Mouse (Mus musculus) limb, embryonic 15.5 days (tissue): ENCODE data around the gene Plcl1. TPM values are rescaled to one million over a fixed set of nuclear protein-coding genes. Genes with fewer than 3 reads are reported as not detected.

ENCODE experiments used
- ATAC-seq: fragments of 200-750 bp; cut with Nextera tagmentation; 2 replicates; pipeline ENCODE4 v1.8.0; 2017; ENCODE audit warnings: low read depth, moderate TSS enrichment; ENCODE audit not compliant: insufficient number of reproducible peaks, low FRiP score, low TSS enrichment
- H3K27ac ChIP-seq: fragments of 300-500 bp; sonication (generic); 2 replicates; pipeline ENCODE4 v1.5.1; 2015; ENCODE audit warnings: moderate library complexity, mild to moderate bottlenecking, inconsistent platforms
- H3K27me3 ChIP-seq: fragments of 300-500 bp; sonication (generic); 2 replicates; pipeline ENCODE4 v1.6.1; 2015; ENCODE audit warnings: inconsistent platforms
- H3K36me3 ChIP-seq: fragments of 300-500 bp; sonication (generic); 2 replicates; pipeline ENCODE4 v1.6.1; 2015; ENCODE audit warnings: inconsistent platforms
- H3K4me1 ChIP-seq: fragments of 300-500 bp; sonication (generic); 2 replicates; pipeline ENCODE4 v1.6.1; 2015; ENCODE audit warnings: inconsistent platforms
- H3K4me2 ChIP-seq: fragments of 300-500 bp; sonication (generic); 2 replicates; pipeline ENCODE4 v1.6.1; 2015; ENCODE audit warnings: mild to moderate bottlenecking, inconsistent platforms
- H3K4me3 ChIP-seq: fragments of 300-500 bp; sonication (generic); 2 replicates; pipeline ENCODE4 v1.5.1; 2015; ENCODE audit warnings: mild to moderate bottlenecking, inconsistent platforms
- H3K9ac ChIP-seq: fragments of 300-500 bp; sonication (generic); 2 replicates; pipeline ENCODE4 v1.6.1; 2015; ENCODE audit warnings: inconsistent platforms
- H3K9me3 ChIP-seq: fragments of 300-500 bp; sonication (generic); 2 replicates; pipeline ENCODE4 v1.6.1; 2016; ENCODE audit warnings: inconsistent platforms
- WGBS: fragments of 180-500 bp; shearing (Covaris S2); methylation state at CpG from one replicate; pipeline ENCODE4 v1.1.7; 2015; 5-methylcytosine and 5-hydroxymethylcytosine counted together
- polyA plus RNA-seq: library from polyadenylated mRNA; unstranded; fragments of >200 nt; fragmentation: Nextera tagmentation; extraction: Ambion mirVana; gene quantifications from 2 replicates; pipeline ENCODE4 v1.2.1, GENCODE M21; 2015

Plcl1 gene
- polyA plus RNA-seq, 1 experiment from 2014 or later: 2.4 TPM

DNA sequence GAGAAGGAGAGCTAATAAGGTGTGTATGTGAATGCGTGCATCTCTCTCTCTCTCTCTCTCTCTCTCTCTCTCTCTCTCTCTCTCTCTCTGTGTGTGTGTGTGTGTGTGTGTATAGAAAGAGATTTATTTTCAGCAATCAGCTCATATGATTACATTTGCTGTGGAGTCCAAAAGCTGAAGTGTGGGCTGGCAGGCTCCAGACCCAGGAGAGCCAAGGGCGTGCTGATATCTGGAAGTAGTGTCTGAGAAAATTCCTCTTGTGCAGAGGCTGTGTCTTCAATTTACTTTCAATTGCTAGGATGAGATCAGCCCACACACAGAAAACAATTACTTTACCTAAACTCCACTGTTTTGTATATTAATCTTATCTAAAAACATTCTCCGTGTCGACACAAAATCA lies 179.7 kb downstream of the Plcl1 start:
- Histone ChIP-seq H3K4me1 (no peaks in the 10 kb centered on the region), H3K27ac (no peak overlapping the region), H3K4me3 (no peak overlapping the region), H3K9me3 (no peaks in the 10 kb centered on the region), H3K27me3 (no peaks in the 10 kb centered on the region), H3K36me3 (no peaks in the 10 kb centered on the region), H3K4me2 (no peak overlapping the region), H3K9ac (no peak overlapping the region)
- ATAC-seq: no peak
- WGBS: 87% methylated on average over 4 of the region's 4 CpGs

- Histone ChIP-seq H3K4me3 (no peak overlapping the region), H3K4me1 (no peaks in the 10 kb centered on the region), H3K4me2 (no peak overlapping the region), H3K9me3 (no peaks in the 10 kb centered on the region), H3K27ac (no peak overlapping the region), H3K27me3 (no peaks in the 10 kb centered on the region), H3K36me3 (no peaks in the 10 kb centered on the region), H3K9ac (no peak overlapping the region)
- no peak for ATAC-seq
- WGBS: 68% methylated on average over 6 of the region's 6 CpGs
These were observed 182.4 kb downstream of the Plcl1 start for GRCm38 (mm10) chr1:55588090-55588489.

DNA sequence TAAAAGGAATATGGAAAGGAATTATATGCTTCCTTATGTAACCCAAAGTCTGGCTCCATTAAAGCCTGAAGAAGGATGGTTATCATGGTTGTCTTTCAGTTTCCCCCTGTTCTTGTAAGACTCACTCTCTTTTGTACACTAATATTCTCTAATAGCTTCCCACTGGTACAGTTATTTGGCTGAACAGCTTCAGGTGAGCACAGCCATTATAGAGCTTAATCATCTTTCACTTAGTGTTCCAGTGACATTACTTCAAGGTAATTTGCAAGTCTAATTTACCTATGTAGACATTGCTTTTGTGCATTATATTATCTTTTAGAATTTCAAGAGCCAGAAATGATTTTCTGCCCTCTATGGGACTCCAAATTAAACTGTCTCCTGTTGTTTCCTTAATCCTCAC lies 184.3 kb downstream of the Plcl1 start:
- Histone ChIP-seq H3K9me3 (no peaks in the 10 kb centered on the region), H3K4me3 (no peak overlapping the region), H3K27ac (no peak overlapping the region), H3K27me3 (no peaks in the 10 kb centered on the region), H3K9ac (no peak overlapping the region), H3K4me1 (no peaks in the 10 kb centered on the region), H3K36me3 (no peaks in the 10 kb centered on the region), H3K4me2 (no peak overlapping the region)
- ATAC-seq: no peak

DNA sequence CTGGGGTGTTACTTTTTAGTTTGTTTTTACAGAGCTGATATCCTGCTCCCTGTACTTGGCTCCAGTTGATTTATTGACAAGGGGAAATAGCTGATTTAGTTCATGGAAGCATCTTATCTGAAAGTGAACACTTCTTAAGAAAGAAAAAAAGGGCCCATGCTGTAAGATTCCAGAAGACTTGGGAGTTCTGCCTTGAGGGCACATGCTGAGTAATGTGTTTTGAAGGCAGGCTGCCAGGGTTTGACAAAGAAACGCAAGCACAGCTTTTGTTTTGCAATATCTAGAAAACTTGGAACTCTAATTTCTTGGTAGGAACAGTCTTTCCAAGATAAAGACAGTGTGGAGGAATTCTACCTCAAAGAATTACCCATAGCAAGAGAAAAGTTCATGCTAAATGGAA lies 194.8 kb downstream of the Plcl1 start:
- Histone ChIP-seq H3K9ac (no peak overlapping the region), H3K4me3 (no peak overlapping the region), H3K4me2 (no peak overlapping the region), H3K4me1 (no peaks in the 10 kb centered on the region), H3K36me3 (no peaks in the 10 kb centered on the region), H3K9me3 (no peaks in the 10 kb centered on the region), H3K27me3 (no peaks in the 10 kb centered on the region), H3K27ac (no peak overlapping the region)
- WGBS: 46% methylated on average over 1 of the region's 1 CpGs
- no peak for ATAC-seq

- Histone ChIP-seq H3K9me3 (no peaks in the 10 kb centered on the region), H3K27ac (no peak overlapping the region), H3K4me1 (no peaks in the 10 kb centered on the region), H3K4me2 (no peak overlapping the region), H3K9ac (no peak overlapping the region), H3K4me3 (no peak overlapping the region), H3K36me3 (no peaks in the 10 kb centered on the region), H3K27me3 (no peaks in the 10 kb centered on the region)
- 74% methylated on average over 4 of the region's 4 CpGs for WGBS
- ATAC-seq: no peak
These were observed 198.9 kb downstream of the Plcl1 start for GRCm38 (mm10) chr1:55604593-55604992.

- 80% methylated on average over 4 of the region's 4 CpGs for WGBS
- Histone ChIP-seq H3K36me3 (no peaks in the 10 kb centered on the region), H3K4me2 (no peak overlapping the region), H3K9me3 (no peaks in the 10 kb centered on the region), H3K4me3 (no peak overlapping the region), H3K27me3 (no peaks in the 10 kb centered on the region), H3K4me1 (no peaks in the 10 kb centered on the region), H3K27ac (no peak overlapping the region), H3K9ac (no peak overlapping the region)
- ATAC-seq: no peak
These were observed 199.7 kb downstream of the Plcl1 start for GRCm38 (mm10) chr1:55605450-55605849.

- Histone ChIP-seq H3K27ac (no peak overlapping the region), H3K27me3 (no peaks in the 10 kb centered on the region), H3K4me1 (no peaks in the 10 kb centered on the region), H3K4me2 (no peak overlapping the region), H3K36me3 (no peaks in the 10 kb centered on the region), H3K4me3 (no peak overlapping the region), H3K9me3 (no peaks in the 10 kb centered on the region), H3K9ac (no peak overlapping the region)
- no peak for ATAC-seq
- WGBS: 62% methylated on average over 2 of the region's 2 CpGs
These were observed 200.2 kb downstream of the Plcl1 start for GRCm38 (mm10) chr1:55605956-55606355.

DNA sequence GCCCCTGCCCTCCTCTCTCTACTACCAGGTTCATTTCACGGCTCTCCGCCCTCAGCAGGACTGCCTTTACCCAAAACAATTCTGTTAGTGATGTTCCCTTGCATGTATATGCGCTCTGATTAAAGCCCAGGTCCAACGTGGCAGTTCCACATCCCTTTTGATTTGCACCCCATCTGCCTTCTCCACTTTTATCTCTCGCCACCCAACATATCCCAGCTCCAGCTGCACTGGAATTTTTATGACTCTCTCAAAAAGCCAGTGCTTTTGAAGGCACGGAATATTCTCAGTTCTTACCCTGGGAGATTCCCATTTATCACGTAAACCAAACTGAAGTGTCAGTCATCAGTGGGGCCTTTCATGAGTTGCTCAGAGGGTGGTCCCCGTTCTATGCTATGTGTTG lies 200.7 kb downstream of the Plcl1 start:
- no peak for ATAC-seq
- H3K4me2 ChIP-seq: no peak overlapping the region
- WGBS: 40% methylated on average over 8 of the region's 8 CpGs
- H3K4me3 ChIP-seq: no peak overlapping the region
- no peaks in the 10 kb centered on the region for H3K36me3 ChIP-seq
- no peaks in the 10 kb centered on the region for H3K9me3 ChIP-seq
- no peak overlapping the region for H3K27ac ChIP-seq
- no peaks in the 10 kb centered on the region for H3K4me1 ChIP-seq
- no peaks in the 10 kb centered on the region for H3K27me3 ChIP-seq
- no peak overlapping the region for H3K9ac ChIP-seq

GRCm38 (mm10) chr1:55612759-55613328 lies 207.1 kb downstream of the Plcl1 start:
- Histone ChIP-seq H3K27me3 (no peaks in the 10 kb centered on the region), H3K4me3 (no peak overlapping the region), H3K4me1 (no peaks in the 10 kb centered on the region), H3K9me3 (no peaks in the 10 kb centered on the region), H3K9ac (no peak overlapping the region), H3K4me2 (no peak overlapping the region), H3K36me3 (no peaks in the 10 kb centered on the region), H3K27ac (no peak overlapping the region)
- WGBS: 80% methylated on average over 6 of the region's 6 CpGs
- ATAC-seq: no peak

GRCm38 (mm10) chr1:55617857-55618256 lies 212.1 kb downstream of the Plcl1 start:
- Histone ChIP-seq H3K9ac (no peak overlapping the region), H3K4me3 (no peak overlapping the region), H3K4me2 (no peak overlapping the region), H3K9me3 (no peaks in the 10 kb centered on the region), H3K4me1 (0 out of 2 replicates have a peak, but pooled peaks cover 6% of the 10 kb centered on the region), H3K36me3 (no peaks in the 10 kb centered on the region), H3K27me3 (no peaks in the 10 kb centered on the region), H3K27ac (no peak overlapping the region)
- no peak for ATAC-seq
- 60% methylated on average over 2 of the region's 2 CpGs for WGBS

DNA sequence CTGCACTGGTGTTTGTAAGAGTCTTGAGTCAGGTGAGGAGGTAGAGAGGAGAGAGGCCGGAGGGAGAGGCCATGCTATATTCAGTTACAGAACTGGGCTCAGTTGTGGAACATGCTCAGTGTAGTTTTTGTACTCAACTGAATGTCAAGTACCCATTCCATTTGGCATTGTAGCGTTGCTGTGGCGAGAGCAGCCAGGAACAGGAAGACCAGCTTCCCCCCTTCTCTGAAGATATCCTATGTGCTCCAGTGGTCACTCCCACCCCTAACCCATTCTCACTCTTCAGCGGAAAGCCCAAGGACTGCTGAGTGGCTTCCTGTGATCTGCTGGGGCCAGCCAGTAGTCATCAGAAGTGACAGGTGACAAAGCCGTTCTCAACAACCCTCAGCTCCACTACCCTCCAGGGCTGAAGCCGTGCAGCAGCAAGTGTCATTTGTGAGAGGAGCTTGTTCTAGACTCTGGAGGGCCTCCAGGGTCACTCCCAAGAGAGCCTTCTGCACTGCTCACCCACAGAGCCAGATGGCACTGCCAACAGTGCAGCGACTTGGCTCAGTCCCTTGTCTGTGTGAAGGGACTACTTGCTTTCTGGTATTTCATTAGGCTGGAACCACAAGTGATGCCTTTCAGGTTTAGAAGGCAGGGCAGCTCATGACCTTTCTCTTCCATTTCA lies 213.0 kb downstream of the Plcl1 start:
- H3K4me3 ChIP-seq: no peak overlapping the region
- 0 out of 2 replicates have a peak, but pooled peaks cover 6% of the 10 kb centered on the region for H3K4me1 ChIP-seq
- H3K9me3 ChIP-seq: no peaks in the 10 kb centered on the region
- no peaks in the 10 kb centered on the region for H3K36me3 ChIP-seq
- H3K4me2 ChIP-seq: no peak overlapping the region
- no peak overlapping the region for H3K27ac ChIP-seq
- 63% methylated on average over 7 of the region's 7 CpGs for WGBS
- no peak overlapping the region for H3K9ac ChIP-seq
- no peaks in the 10 kb centered on the region for H3K27me3 ChIP-seq
- no peak for ATAC-seq

- H3K36me3 ChIP-seq: no peaks in the 10 kb centered on the region
- 56% methylated on average over 1 of the region's 1 CpGs for WGBS
- no peaks in the 10 kb centered on the region for H3K9me3 ChIP-seq
These were observed 225.8 kb downstream of the Plcl1 start for GRCm38 (mm10) chr1:55631496-55631895.

DNA sequence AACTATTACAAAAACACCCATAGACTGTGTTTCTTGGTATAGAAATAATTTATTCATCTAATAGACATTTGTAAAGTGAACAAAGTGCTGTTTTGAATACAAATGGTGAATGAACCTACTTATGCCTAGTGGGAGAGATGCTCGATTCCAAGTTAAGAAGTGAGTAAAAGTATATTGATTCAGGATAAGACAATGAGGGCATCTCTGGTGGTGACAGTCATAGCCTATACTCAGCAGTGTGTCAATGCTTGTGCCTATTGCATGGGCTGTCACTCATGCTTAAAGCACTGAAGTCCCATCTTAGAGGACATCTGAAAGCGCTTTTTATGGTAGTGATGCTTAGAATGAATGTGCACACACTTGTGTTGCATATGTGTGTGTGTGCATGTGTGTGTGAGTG lies 226.3 kb downstream of the Plcl1 start:
- Histone ChIP-seq H3K4me3 (no peak overlapping the region), H3K9ac (no peak overlapping the region), H3K4me2 (no peak overlapping the region), H3K27me3 (no peaks in the 10 kb centered on the region), H3K27ac (no peak overlapping the region), H3K9me3 (no peaks in the 10 kb centered on the region), H3K4me1 (no peaks in the 10 kb centered on the region), H3K36me3 (no peaks in the 10 kb centered on the region)
- WGBS: 92% methylated on average over 2 of the region's 2 CpGs
- ATAC-seq: no peak

More at GRCm38 (mm10) chr1:55631496-55631895, 225.8 kb downstream of the Plcl1 start:
- Histone ChIP-seq H3K4me2 (no peak overlapping the region), H3K4me1 (no peaks in the 10 kb centered on the region), H3K27ac (no peak overlapping the region), H3K9ac (no peak overlapping the region), H3K27me3 (no peaks in the 10 kb centered on the region), H3K4me3 (no peak overlapping the region)
- ATAC-seq: no peak
